Mouse (Mus musculus) spleen, embryonic (tissue): ENCODE measurements around the gene Aco1.
"Not testable (repeated sequence)": the region's sequence is repeated elsewhere in the genome, so short reads cannot be mapped to it uniquely, and the experiment has no call there.

ENCODE experiments used
- CTCF ChIA-PET: fragments of 350-600 bp; sonication (Branson Sonifier 250); formaldehyde crosslinking; loops from one replicate; lab custom pipeline; 2022; lab: Charles Lee

Aco1 gene

GRCm38 (mm10) chr4:40142743-40143532 lies at the start of gene Aco1:
Aco1 (plus strand) TSS chr4:40143081.
- CTCF ChIA-PET = interaction anchor here (1.4 kb wide), 1 partner anchor 143 kb away, joined by 3 read pairs; no protein-coding TSS in a partner anchor

- CTCF ChIA-PET = no interaction called here
Observed at GRCm38 (mm10) chr4:40094974-40095373, 47.9 kb upstream of the Aco1 start.

GRCm38 (mm10) chr4:40102996-40103395 lies 39.9 kb upstream of the Aco1 start:
- CTCF ChIA-PET = no interaction called here

- CTCF ChIA-PET = no interaction called here
Observed at GRCm38 (mm10) chr4:40106004-40106536, 36.8 kb upstream of the Aco1 start.

- CTCF ChIA-PET = no interaction called here
Observed at GRCm38 (mm10) chr4:40108030-40108429, 34.9 kb upstream of the Aco1 start.

- CTCF ChIA-PET = no interaction called here
Observed at GRCm38 (mm10) chr4:40113173-40113572, 29.7 kb upstream of the Aco1 start.

- CTCF ChIA-PET = no interaction called here
Observed at GRCm38 (mm10) chr4:40121221-40121620, 21.7 kb upstream of the Aco1 start.

- CTCF ChIA-PET = not testable (repeated sequence)
Observed at GRCm38 (mm10) chr4:40122291-40122690, 20.6 kb upstream of the Aco1 start.

- CTCF ChIA-PET = interaction anchor here (0.8 to 2.0 kb wide), 2 partner anchors 44 to 152 kb away, joined by 3 to 22 read pairs; no protein-coding TSS in a partner anchor
Observed at GRCm38 (mm10) chr4:40134468-40135102, 8.3 kb upstream of the Aco1 start.

GRCm38 (mm10) chr4:40136519-40136918 lies 6.4 kb upstream of the Aco1 start:
- CTCF ChIA-PET = no interaction called here

- CTCF ChIA-PET = interaction anchor here (0.7 kb wide), 1 partner anchor 641 kb away, joined by 5 read pairs; no protein-coding TSS in a partner anchor
Observed at GRCm38 (mm10) chr4:40139663-40140255, 3.1 kb upstream of the Aco1 start.

- CTCF ChIA-PET = interaction anchor here (1.4 kb wide), 1 partner anchor 143 kb away, joined by 3 read pairs; no protein-coding TSS in a partner anchor
Observed at GRCm38 (mm10) chr4:40143533-40143871, 621 bp downstream of the Aco1 start.

- CTCF ChIA-PET = interaction anchor here (0.5 kb wide), 1 partner anchor 95 kb away, joined by 10 read pairs; the partner anchor contains the start of gene Ddx58
Observed at GRCm38 (mm10) chr4:40144543-40144942, 1.7 kb downstream of the Aco1 start.

GRCm38 (mm10) chr4:40144981-40145380 lies 2.1 kb downstream of the Aco1 start:
- CTCF ChIA-PET = no interaction called here

GRCm38 (mm10) chr4:40148281-40148680 lies 5.4 kb downstream of the Aco1 start:
- CTCF ChIA-PET = no interaction called here

- CTCF ChIA-PET = no interaction called here
Observed at GRCm38 (mm10) chr4:40150046-40150445, 7.2 kb downstream of the Aco1 start.

GRCm38 (mm10) chr4:40152771-40153170 lies 9.9 kb downstream of the Aco1 start:
- CTCF ChIA-PET = no interaction called here

- CTCF ChIA-PET = interaction anchor here (0.6 kb wide), 2 partner anchors 18 to 526 kb away, joined by 3 to 5 read pairs; no protein-coding TSS in a partner anchor
Observed at GRCm38 (mm10) chr4:40153500-40153899, 10.6 kb downstream of the Aco1 start.

GRCm38 (mm10) chr4:40154751-40155150 lies 11.9 kb downstream of the Aco1 start:
- CTCF ChIA-PET = no interaction called here

GRCm38 (mm10) chr4:40155467-40155999 lies 12.7 kb downstream of the Aco1 start:
- CTCF ChIA-PET = no interaction called here

- CTCF ChIA-PET = no interaction called here
Observed at GRCm38 (mm10) chr4:40156153-40156552, 13.3 kb downstream of the Aco1 start.
